Mouse (Mus musculus): Measurements from ENCODE around the gene BC025920.

DNA sequence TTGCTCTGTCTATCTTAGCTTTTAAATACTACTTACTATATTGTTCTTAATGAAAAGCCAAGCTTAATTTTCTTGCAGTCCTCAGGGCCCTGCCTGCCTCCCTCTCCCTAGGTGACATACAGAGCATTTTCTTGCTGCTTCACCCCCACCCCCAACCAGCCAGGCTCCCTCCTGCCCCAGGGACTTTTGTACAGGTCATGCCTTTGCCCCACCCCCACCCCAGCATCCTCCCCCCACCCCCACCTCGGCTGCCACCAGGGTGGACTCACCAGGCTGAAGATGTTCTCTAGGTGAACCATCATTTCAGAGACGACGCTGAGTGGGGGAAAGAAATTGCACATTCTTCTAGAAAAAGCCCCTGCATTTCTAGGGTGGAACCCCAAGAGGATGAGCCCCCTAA lies 7.7 kb upstream of the BC025920 start:
- no peak for TF ChIP-seq CTCF (conservative IDR thresholded peaks at IDR 0.05; ENCODE audit: low read length)
- no peak for TF ChIP-seq NANOG (IDR thresholded peaks at IDR 0.05; ENCODE audit: borderline replicate concordance, low read length)
- TF ChIP-seq POU5F1 (IDR thresholded peaks at IDR 0.05; ENCODE audit: borderline replicate concordance, low read length) = no peak
